In genomic region chr5:96802185-96802584, GRCm38 (mm10) we compare ENCODE assay signal across 10 mouse cellular contexts. TPM values are rescaled to one million over a fixed set of nuclear protein-coding genes. Genes with fewer than 3 reads are reported as not detected.
DNase-seq lines count a peak whose midpoint lies in the region; ATAC-seq and TF ChIP-seq lines count a peak whose summit lies in the region.
"Had no signal": no experiment of that assay in that cellular context is flagged by ENCODE, and none has a peak within 500 bp of the region (broad histone marks: within the 10 kb centered on the region; RNA-seq: fewer than 3 reads in every experiment).

No protein-coding gene starts in this region.

- peaks cover 31% of the 10 kb centered on the region for H3K4me1 ChIP-seq in kidney, postnatal 0 days (replicated peaks; ENCODE audit: insufficient read depth, low read length)
- peaks cover 45% of the 10 kb centered on the region for H3K4me1 ChIP-seq in embryonic fibroblast, embryonic 13.5 days (ENCODE audit: control insufficient read depth, insufficient read depth, low read length)
- H3K4me1 ChIP-seq in stomach, embryonic 16.5 days (ENCODE audit: control insufficient read depth, insufficient read depth, low read length), result peaks cover 8% of the 10 kb centered on the region
- H3K4me1 ChIP-seq: neural tube, embryonic 12.5 days had no signal

- TF ChIP-seq CTCF in kidney, postnatal 0 days (IDR thresholded peaks at IDR 0.05; ENCODE audit: low read depth), result no peak
- TF ChIP-seq CTCF in embryonic fibroblast, embryonic 13.5 days (IDR thresholded peaks at IDR 0.05; ENCODE audit: borderline replicate concordance, insufficient read depth, low read length), result no peak
- TF ChIP-seq CTCF in layer of hippocampus, adult 2 months (conservative IDR thresholded peaks at IDR 0.05), result no peak

- H3K27ac ChIP-seq in kidney, postnatal 0 days, result 0 out of 2 replicates have a peak overlapping the region, but pooled peaks have one; percentile 31
- H3K27ac ChIP-seq in embryonic fibroblast, embryonic 13.5 days (ENCODE audit: insufficient read depth, low read length), result peak overlapping the region; percentile 93
- H3K27ac ChIP-seq in stomach, embryonic 16.5 days (ENCODE audit: low read length), result peak overlapping the region; percentile 43; the same call in 1 of the 2 replicates
- H3K27ac ChIP-seq in layer of hippocampus, adult 2 months, result no peak overlapping the region
- H3K27ac ChIP-seq: neural tube, embryonic 12.5 days had no signal

- no peak for ATAC-seq in kidney, postnatal 0 days (replicated peaks; ENCODE audit: low FRiP score, low read depth)
- ATAC-seq in stomach, embryonic 16.5 days (ENCODE audit: insufficient read depth, low FRiP score), result peak; percentile 51; the same call in 1 of the 2 replicates

- WGBS in kidney, postnatal 0 days, result 17% methylated on average over 7 of the region's 7 CpGs
- WGBS in stomach, embryonic 16.5 days, result 25% methylated on average over 7 of the region's 7 CpGs

- peak; percentile 62 for DNase-seq in kidney, postnatal 0 days (ENCODE audit: low spot score)
- no peak for DNase-seq in kidney, adult 11 months
- peak; percentile 27 to 49 for DNase-seq in kidney, postnatal 4 days
- no peak for DNase-seq in thymus, postnatal 4 days
- DNase-seq in ovary, postnatal 14 days (ENCODE audit: low spot score), result no peak
- DNase-seq in layer of hippocampus, adult 2 months (ENCODE audit: low spot score in 2 of 2), result no peak
- DNase-seq: cerebellum, postnatal 25 days had no signal

- no peaks in the 10 kb centered on the region for H3K27me3 ChIP-seq in kidney, postnatal 0 days (ENCODE audit: insufficient read depth, low read length)
- no peaks in the 10 kb centered on the region for H3K27me3 ChIP-seq in stomach, embryonic 16.5 days (ENCODE audit: control insufficient read depth, insufficient read depth, low read length)
- H3K27me3 ChIP-seq: neural tube, embryonic 12.5 days had no signal

- H3K4me2 ChIP-seq in kidney, postnatal 0 days (ENCODE audit: low read length), result no peak overlapping the region
- H3K4me2 ChIP-seq in stomach, embryonic 16.5 days (ENCODE audit: low read depth, low read length), result no peak overlapping the region
- H3K4me2 ChIP-seq: neural tube, embryonic 12.5 days had no signal

- H3K9ac ChIP-seq in kidney, postnatal 0 days (ENCODE audit: low read depth, low read length), result no peak overlapping the region
- H3K9ac ChIP-seq in stomach, embryonic 16.5 days (ENCODE audit: low read length), result no peak overlapping the region
- H3K9ac ChIP-seq: neural tube, embryonic 12.5 days had no signal

- no peaks in the 10 kb centered on the region for H3K36me3 ChIP-seq in kidney, postnatal 0 days (ENCODE audit: insufficient read depth, low read length)
- no peaks in the 10 kb centered on the region for H3K36me3 ChIP-seq in stomach, embryonic 16.5 days (ENCODE audit: control insufficient read depth, insufficient read depth, low read length)
- H3K36me3 ChIP-seq: neural tube, embryonic 12.5 days had no signal

- no peaks in the 10 kb centered on the region for H3K9me3 ChIP-seq in kidney, postnatal 0 days (replicated peaks; ENCODE audit: low read length)
- no peaks in the 10 kb centered on the region for H3K9me3 ChIP-seq in stomach, embryonic 16.5 days (replicated peaks; ENCODE audit: control insufficient read depth, low read length)
- H3K9me3 ChIP-seq: neural tube, embryonic 12.5 days had no signal

- TF ChIP-seq POLR2A in embryonic fibroblast, embryonic 13.5 days (IDR thresholded peaks at IDR 0.05; ENCODE audit: low read depth, low read length), result no peak

- no peak overlapping the region for H3K4me3 ChIP-seq in kidney, postnatal 0 days (replicated peaks; ENCODE audit: low read depth, low read length)
- H3K4me3 ChIP-seq in embryonic fibroblast, embryonic 13.5 days (ENCODE audit: insufficient read depth, low read length), result no peak overlapping the region
- H3K4me3 ChIP-seq in stomach, embryonic 16.5 days (replicated peaks; ENCODE audit: low read length), result no peak overlapping the region
- H3K4me3 ChIP-seq in layer of hippocampus, adult 2 months, result no peak overlapping the region
- H3K4me3 ChIP-seq: neural tube, embryonic 12.5 days had no signal

RNA-seq across cellular contexts. Expression of gene Anxa3, which starts 9.0 kb away (rescaled TPM):
- 86.7 and 103 TPM in 2 replicates for polyA plus RNA-seq in kidney, postnatal 0 days (2015; fragmentation: Nextera tagmentation; extraction: Ambion mirVana)
- polyA plus RNA-seq in embryonic fibroblast, embryonic 13.5 days (2011; ENCODE audit: insufficient read length, low read depth, missing spikeins), result 198 and 325 TPM in 2 replicates
- 92.1 and 101 TPM in 2 replicates for polyA plus RNA-seq in stomach, embryonic 16.5 days (2015; fragmentation: Nextera tagmentation; extraction: Ambion mirVana)
- total RNA-seq in layer of hippocampus, adult 2 months (2021), result 10 to 100 TPM; 12.3 to 14.2 TPM

Comparison
In these comparisons a context has a peak if more than half of its experiments do, and no peak if none do; other contexts are left out.
1. DNase-seq: peak in kidney, postnatal 0 days (single experiment) and kidney, postnatal 4 days (2 of 2); none in kidney, adult 11 months (single experiment), thymus, postnatal 4 days (single experiment), ovary, postnatal 14 days (single experiment) and layer of hippocampus, adult 2 months (0 of 2).